Mouse (Mus musculus) macrophage (primary cell): Measurements from ENCODE around the gene Htr6. TPM values are rescaled to one million over a fixed set of nuclear protein-coding genes. Genes with fewer than 3 reads are reported as not detected.
A peak's percentile ranks its signal among the peaks of the same experiment; 100 is the strongest.

Source experiments
- H3K27ac ChIP-seq: fragments of 350-480 bp; formaldehyde crosslinking; 2 replicates; pipeline ENCODE4 v1.9.0; 2021
- H3K36me3 ChIP-seq: fragments of 350-480 bp; formaldehyde crosslinking; 2 replicates; pipeline ENCODE4 v1.9.0; 2021; ENCODE audit errors: inconsistent target
- H3K4me3 ChIP-seq: fragments of 350-480 bp; formaldehyde crosslinking; 2 replicates; pipeline ENCODE4 v1.9.0; 2021; ENCODE audit errors: inconsistent target
- H3K79me2 ChIP-seq: fragments of 350-480 bp; formaldehyde crosslinking; 2 replicates; pipeline ENCODE4 v1.9.0; 2021; ENCODE audit errors: inconsistent target
- WGBS: methylation state at CpG from one replicate; pipeline ENCODE4 v1.1.7; 2026; ENCODE audit warnings: inconsistent platforms; ENCODE audit not compliant: missing documents; 5-methylcytosine and 5-hydroxymethylcytosine counted together
- polyA plus RNA-seq: library from polyadenylated mRNA; stranded (reverse); fragments of 250-400 nt; gene quantifications from 3 replicates; pipeline ENCODE4 v1.2.4, GENCODE M21; 2018; ENCODE audit warnings: inconsistent platforms

The Htr6 gene
- polyA plus RNA-seq, 1 experiment from 2014 or later: not detected

DNA sequence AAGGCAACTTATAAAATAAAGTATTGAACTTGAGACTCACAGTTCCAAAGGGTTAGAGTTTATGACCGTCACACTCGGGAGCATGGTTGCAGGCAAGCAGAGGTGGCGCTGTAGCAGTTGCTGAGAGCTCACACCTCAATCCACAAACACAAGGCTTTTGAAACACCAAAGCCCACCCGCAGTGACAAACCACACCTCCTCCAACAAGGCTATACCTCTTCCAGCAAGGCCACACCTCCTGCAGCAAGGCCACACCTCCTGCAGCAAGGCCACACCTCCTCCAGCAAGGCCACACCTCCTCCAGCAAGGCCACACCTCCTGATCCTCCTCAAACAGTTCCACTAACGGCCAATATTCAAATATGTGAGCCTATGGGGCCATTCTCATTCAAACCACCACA is 30.8 kb downstream of the Htr6 start:
- Histone ChIP-seq H3K27ac (no peak overlapping the region), H3K79me2 (no peaks in the 10 kb centered on the region), H3K4me3 (no peak overlapping the region), H3K36me3 (no peaks in the 10 kb centered on the region)
- 94% methylated on average over 5 of the region's 5 CpGs for WGBS

DNA sequence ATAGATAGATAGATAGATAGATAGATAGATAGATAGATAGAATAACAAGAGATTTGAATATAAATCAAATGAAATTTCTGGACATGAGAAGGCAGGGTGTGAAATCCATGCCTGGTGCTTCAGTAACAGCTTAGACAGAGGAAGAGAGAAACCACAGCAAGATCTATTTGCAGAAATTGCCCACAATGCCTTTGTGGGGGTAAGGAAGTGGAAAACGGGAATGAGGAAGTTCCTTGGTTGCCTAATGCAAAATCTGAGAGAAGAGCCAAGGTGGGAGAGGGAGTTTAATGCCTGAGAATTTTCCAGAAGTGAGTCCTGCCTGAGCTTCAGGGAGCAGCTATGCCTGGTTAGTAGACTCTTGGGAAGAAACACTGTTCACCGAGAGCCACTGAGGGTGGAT is 31.8 kb downstream of the Htr6 start:
- no peaks in the 10 kb centered on the region for H3K79me2 ChIP-seq
- 23% methylated on average over 2 of the region's 2 CpGs for WGBS
- no peaks in the 10 kb centered on the region for H3K36me3 ChIP-seq
- H3K4me3 ChIP-seq: no peak overlapping the region
- H3K27ac ChIP-seq: peak overlapping the region; percentile 47

DNA sequence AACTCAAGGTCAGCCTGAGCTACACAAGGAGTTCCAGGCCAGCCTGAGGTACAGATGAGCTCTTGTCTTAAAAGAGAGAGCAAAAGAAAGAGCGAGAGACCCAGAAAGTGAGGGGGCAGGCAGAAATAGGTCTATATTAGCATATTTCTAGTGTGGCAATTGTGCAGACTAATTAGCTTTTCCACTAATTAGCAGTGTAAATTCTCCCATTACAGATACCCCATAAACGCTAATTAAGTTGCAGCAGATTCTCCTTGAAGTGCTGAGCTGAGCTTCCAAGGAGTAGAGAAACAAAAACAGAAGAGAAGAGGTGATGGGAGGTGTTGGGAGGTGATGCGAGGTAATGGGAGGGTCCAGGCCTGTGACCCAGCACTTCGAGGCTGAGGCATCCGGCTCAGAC is 32.8 kb downstream of the Htr6 start:
- WGBS: 94% methylated on average over 5 of the region's 5 CpGs
- no peak overlapping the region for H3K4me3 ChIP-seq
- H3K27ac ChIP-seq: no peak overlapping the region
- no peaks in the 10 kb centered on the region for H3K36me3 ChIP-seq
- H3K79me2 ChIP-seq: no peaks in the 10 kb centered on the region

DNA sequence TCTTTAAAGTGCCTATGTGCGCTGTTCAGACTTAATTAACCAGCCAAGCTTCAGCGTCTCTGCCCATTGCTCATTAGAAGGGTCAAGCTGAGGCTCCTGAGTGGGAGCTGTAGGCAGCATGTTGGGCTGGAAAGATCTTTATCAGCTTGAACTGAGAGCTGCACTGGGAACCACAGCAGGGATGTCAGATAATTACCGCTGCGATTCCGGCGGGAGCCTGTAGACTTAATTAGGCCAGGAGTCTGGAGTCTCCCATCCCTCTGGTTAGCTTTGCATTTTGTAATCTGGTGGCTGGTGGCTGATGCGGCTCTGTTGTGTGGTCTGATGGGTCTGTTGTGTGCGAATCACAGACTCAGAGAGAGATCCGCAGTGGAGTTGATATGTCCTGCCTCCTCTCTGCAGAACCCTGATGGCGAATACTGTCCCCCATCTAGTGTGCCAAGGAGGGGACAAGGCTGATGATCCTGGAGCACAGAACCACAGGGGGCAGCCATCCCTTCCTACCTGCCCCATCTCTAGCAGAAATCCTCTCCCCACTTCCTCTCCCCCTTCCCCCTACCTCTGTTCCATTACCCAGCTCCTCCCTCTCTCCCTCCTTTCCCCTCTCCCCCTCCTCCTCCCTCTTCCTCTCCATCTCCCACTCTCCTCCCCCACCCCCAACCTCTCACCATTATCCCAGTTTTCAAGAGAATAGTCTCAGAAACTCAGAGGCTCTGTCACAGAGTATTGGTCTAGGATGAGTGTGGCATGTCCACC is 35.1 kb downstream of the Htr6 start:
- Histone ChIP-seq H3K4me3 (no peak overlapping the region), H3K79me2 (no peaks in the 10 kb centered on the region), H3K27ac (no peak overlapping the region), H3K36me3 (no peaks in the 10 kb centered on the region; the same call in 1 of the 2 replicates)
- WGBS: 94% methylated on average over 10 of the region's 10 CpGs

DNA sequence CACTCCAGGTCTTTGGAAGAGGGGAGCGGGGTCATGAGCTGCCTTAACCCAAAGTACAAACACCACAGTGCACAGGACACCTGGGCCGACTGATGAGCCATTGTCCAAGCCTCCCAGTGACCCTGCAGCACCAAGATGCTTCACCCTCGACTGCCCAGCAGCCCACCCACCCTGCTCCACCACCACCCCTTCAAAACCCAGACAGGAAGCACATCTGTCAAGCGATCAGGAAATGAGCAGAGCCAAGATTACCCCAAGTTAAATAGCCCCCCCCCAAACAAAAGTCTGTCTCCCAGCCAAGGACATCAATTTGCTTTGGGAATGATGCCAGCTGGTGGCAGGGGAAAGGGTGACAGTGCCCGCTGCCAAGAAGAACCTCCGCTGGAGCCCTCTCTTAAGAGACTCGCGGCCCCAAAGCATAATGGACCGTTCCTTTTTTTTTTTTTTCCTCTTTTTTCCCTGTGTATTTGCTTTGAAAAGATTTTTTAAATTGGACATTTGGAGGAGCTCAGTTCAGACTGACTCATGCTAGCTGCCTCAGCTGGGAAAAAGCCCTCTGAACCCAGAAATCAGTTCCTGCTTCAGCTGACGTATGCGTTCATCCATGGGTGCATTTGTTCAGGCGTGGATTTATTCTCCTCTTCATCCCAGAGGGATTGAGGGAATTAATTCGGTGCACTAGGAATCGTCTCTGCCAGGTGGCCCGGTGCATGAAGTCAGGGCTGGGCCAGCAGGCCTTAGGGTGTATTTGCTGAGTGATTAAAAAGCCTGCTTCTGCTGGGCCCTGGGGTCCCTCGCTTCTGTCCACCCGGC is 37.4 kb downstream of the Htr6 start:
- Histone ChIP-seq H3K79me2 (no peaks in the 10 kb centered on the region), H3K36me3 (no peaks in the 10 kb centered on the region; the same call in 1 of the 2 replicates), H3K27ac (no peak overlapping the region), H3K4me3 (no peak overlapping the region)
- WGBS: 67% methylated on average over 15 of the region's 17 CpGs

DNA sequence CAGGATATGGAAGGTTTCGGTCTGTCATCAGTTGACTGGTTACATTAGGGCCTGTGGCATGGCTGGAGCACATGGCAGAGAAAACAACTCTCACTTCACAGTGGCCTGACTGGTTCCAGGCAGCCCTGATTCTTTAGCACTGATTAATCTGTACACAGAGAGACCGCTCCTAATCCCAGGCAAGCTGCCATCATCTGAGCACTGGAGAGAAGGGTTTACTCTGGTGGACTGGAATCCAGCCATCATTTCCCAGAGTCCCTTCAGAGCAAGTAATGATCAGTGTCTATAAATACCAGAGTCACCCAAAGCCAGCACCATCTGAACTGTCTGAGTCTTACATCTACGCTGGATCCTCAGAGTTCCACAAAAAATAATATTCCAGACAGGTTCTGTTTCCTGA is 39.6 kb downstream of the Htr6 start:
- Histone ChIP-seq H3K4me3 (no peak overlapping the region), H3K27ac (no peak overlapping the region), H3K79me2 (no peaks in the 10 kb centered on the region), H3K36me3 (no peaks in the 10 kb centered on the region; the same call in 1 of the 2 replicates)
- WGBS: 94% methylated on average over 3 of the region's 3 CpGs

DNA sequence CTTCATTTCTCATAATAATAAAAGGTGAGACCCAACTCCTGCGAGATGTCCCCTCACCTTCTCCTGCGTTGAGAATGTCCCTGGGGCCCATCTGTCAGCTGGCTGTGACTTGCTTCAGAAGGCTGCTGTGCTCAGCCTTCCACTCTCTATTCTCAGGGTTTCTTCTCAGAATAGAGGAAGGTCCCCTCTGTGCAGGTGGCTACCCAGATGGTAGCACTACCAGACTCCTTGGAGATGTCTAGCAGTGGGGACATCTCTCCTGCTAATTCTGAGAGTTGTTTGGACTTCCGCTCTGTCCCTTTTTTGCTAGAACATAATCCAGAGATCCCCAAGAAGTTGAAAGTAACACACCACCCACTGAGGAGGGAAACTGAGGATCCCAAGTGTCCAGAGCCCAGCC is 40.4 kb downstream of the Htr6 start:
- Histone ChIP-seq H3K36me3 (no peaks in the 10 kb centered on the region; the same call in 1 of the 2 replicates), H3K4me3 (no peak overlapping the region), H3K79me2 (no peaks in the 10 kb centered on the region), H3K27ac (no peak overlapping the region)
- 93% methylated on average over 3 of the region's 3 CpGs for WGBS

DNA sequence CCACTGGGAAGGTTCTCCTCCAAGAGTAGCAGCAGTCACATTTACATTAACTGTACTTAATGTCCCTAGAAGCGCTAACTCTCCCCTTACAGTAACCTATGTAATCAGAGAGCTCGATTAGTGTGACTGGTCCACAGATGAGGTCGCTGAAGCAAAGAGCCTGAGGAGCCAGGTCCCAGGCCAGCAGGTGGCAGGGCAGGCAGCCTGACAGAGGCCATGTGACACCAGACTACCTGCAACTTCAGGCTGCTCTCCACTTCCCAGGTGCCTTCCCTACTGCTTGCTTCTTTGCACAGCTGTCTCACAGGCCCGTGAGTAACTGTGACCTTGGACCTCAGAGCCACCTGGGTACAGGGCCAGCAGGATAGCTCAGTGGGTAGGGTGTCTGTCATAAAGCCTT is 40.8 kb downstream of the Htr6 start:
- H3K4me3 ChIP-seq: no peak overlapping the region
- WGBS: 68% methylated on average over 4 of the region's 4 CpGs
- H3K36me3 ChIP-seq: no peaks in the 10 kb centered on the region; the same call in 1 of the 2 replicates
- no peaks in the 10 kb centered on the region for H3K79me2 ChIP-seq
- no peak overlapping the region for H3K27ac ChIP-seq

DNA sequence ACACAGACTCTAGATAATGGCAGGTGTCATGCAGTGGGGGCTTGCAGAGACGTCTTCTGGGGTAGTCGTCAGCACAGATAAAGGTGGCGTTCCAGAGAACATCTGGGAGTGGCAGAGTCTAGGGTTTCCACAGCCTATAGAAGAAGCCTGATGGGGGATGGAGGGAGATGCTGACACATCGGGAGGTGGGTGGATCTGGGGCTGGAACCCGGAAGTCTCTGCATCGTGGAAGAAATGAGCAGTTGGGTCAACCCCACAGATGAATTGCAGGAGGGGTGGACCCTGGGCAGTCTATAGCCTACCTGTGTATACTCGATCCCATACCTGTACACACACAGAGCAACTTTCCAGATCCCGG is 41.4 kb downstream of the Htr6 start:
- no peak overlapping the region for H3K4me3 ChIP-seq
- H3K36me3 ChIP-seq: no peaks in the 10 kb centered on the region; the same call in 1 of the 2 replicates
- H3K27ac ChIP-seq: no peak overlapping the region
- H3K79me2 ChIP-seq: no peaks in the 10 kb centered on the region
- 90% methylated on average over 8 of the region's 8 CpGs for WGBS

DNA sequence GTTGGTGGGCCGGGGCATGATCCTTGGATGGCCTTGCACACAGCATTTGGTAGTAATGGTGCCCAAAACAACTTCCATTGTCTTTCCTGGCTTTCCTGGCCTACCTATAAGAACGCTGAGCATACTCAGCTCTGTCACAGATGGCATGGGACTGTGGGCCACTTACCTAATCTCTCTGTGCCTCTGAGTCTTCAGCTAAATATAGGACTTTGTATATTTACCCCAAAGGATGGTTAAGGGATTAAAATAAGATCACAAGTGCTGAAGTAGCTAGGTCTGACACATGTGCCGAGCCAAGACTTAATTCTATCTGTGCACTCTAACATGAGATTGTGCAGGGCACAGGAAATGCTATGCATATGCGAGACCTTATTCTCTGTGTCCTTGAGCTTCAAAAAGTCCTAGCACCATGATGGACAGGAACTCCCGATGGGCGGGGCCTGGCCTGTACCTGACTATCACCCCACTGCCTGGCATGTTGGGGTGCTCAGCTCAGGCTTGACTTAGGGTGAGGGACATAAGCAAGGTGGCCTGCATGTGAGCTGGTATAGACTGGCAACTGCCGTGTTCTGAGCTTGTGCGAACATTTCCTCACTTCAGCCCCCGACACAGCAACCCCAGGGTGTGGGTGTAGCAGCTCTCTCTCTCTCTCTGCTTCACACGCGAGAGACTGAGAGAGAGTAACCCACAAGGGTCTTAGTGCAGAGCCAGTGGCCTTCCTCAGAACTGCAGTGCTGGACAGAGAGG is 41.9 kb downstream of the Htr6 start:
- 94% methylated on average over 11 of the region's 11 CpGs for WGBS
- no peaks in the 10 kb centered on the region for H3K79me2 ChIP-seq
- H3K36me3 ChIP-seq: no peaks in the 10 kb centered on the region; the same call in 1 of the 2 replicates
- no peak overlapping the region for H3K4me3 ChIP-seq
- H3K27ac ChIP-seq: no peak overlapping the region

DNA sequence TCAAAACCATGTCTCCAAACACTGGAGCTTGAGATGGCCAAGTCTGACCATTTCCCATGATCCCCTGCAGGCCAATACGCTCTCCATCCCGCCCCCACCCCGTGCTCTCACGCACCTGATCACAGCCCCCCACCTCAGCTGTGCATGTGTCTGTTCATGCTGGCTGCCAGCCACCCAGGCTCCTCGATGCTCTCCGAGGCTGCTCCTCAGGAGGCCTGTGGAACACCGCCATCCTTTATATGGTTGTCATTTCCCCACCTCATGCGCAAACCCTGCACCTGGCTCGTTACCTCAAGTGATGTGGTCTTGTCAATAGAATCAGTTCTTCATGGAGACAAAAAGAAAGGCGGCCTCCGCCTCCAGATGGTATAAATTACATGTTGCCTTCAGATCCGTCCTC is 42.8 kb downstream of the Htr6 start:
- WGBS: 91% methylated on average over 11 of the region's 12 CpGs
- Histone ChIP-seq H3K27ac (no peak overlapping the region), H3K36me3 (no peaks in the 10 kb centered on the region; the same call in 1 of the 2 replicates), H3K79me2 (no peaks in the 10 kb centered on the region), H3K4me3 (no peak overlapping the region)

DNA sequence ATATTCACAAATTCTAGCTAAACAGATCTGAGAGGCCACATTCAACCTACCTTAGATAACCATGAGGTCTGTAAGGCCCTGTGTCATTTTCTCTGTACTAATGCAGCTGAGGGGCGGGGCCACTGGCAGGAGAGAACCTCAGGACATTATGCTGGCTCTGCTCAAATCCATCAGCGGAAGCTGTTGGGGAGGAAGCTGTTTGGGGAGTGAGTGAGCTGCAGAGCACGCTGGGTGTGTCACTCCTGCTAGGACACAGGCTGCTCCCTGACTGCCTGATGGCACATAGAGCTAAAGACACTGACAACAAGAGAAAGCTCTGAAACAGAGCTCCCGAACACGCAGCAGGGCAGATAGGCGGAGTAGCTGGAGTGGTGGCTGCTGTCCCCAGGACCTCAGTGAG is 44.7 kb downstream of the Htr6 start:
- Histone ChIP-seq H3K79me2 (no peaks in the 10 kb centered on the region), H3K36me3 (no peaks in the 10 kb centered on the region), H3K27ac (no peak overlapping the region), H3K4me3 (no peak overlapping the region)
- 88% methylated on average over 6 of the region's 6 CpGs for WGBS

DNA sequence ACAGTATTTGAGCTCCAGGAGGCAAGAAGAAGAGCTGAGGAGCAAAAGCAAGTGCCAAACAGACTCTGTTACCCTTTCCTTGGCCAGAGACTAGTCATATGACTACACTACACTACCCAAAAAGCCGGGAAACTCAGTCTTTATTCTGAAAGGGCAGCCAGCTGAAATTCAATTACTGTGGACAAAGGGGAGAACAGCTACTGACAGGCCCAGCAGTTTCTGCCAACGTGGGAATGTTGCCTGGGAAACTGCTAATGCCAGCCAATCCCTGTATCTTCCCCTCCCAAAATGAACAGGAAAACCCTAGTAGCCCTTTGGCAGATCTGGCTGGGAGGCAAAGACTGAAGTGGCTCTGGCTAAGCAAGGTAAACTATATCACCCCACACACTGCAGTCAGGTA is 51.0 kb downstream of the Htr6 start:
- Histone ChIP-seq H3K27ac (no peak overlapping the region), H3K36me3 (no peaks in the 10 kb centered on the region; the same call in 1 of the 2 replicates), H3K4me3 (no peak overlapping the region), H3K79me2 (no peaks in the 10 kb centered on the region)
- WGBS: 70% methylated on average over 2 of the region's 2 CpGs

DNA sequence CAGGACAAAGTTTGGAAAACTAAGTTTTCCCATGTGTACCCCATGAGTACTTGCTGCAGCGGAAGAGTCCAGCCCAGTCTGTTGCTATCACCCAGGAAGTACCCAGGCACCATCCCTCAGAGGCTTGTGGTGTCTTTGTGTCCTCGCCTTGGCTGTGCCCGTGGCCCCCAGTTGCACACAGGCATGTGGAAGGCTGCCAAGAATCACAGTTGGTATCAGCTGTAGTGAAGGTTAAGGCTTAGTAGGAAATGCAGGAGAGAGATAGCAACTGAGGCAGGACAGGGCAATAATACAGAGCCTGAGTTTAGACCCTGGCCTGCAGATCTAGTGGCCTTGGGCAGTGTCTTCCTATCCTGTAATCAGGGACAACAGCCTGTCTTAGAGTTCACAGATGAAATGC is 55.0 kb downstream of the Htr6 start:
- no peak overlapping the region for H3K27ac ChIP-seq
- H3K79me2 ChIP-seq: no peaks in the 10 kb centered on the region
- no peak overlapping the region for H3K4me3 ChIP-seq
- 95% methylated on average over 3 of the region's 3 CpGs for WGBS
- H3K36me3 ChIP-seq: no peaks in the 10 kb centered on the region; the same call in 1 of the 2 replicates

DNA sequence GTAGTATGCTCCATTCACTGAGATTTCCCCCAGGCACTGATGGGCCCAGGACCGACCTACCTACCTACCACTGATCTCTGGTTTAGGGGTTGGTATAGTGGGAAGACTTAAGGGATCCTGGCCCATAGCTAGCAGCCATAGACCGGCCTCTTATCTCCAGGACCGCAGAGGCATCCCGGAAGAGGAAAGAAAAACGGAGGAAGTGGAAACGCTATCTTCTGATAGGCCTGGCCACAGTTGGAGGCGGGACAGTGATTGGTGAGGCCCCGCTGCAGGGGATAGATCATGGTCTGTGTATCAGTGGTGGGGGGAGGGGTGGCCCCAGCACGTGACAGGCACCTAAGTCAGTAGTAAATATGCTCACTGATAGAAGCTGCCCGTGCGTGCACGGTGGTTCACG is 56.0 kb downstream of the Htr6 start:
- Histone ChIP-seq H3K4me3 (no peak overlapping the region), H3K36me3 (no peaks in the 10 kb centered on the region; the same call in 1 of the 2 replicates), H3K27ac (no peak overlapping the region), H3K79me2 (no peaks in the 10 kb centered on the region)
- 91% methylated on average over 12 of the region's 13 CpGs for WGBS
